Mouse (Mus musculus) brain, embryonic 14.5 days (tissue): ENCODE measurements at regions not wholly inside any gene's neighbourhood (a gene's known extent, or its start where the extent isn't known, plus 50 kb on each side); places are given as distances from the start of the nearest gene placed in this dataset.

Experiments used
- CTCF ChIP-seq: fragments of 200-500 bp; IDR thresholded peaks from 2 replicates; pipeline ENCODE4 v1.5.1; 2012; ENCODE audit warnings: inconsistent platforms, mild to moderate bottlenecking, moderate library complexity, borderline replicate concordance; ENCODE audit not compliant: insufficient read depth, insufficient read length; ENCODE audit errors: extremely low read depth
- POLR2A ChIP-seq: fragments of 200-500 bp; IDR thresholded peaks from 2 replicates; pipeline ENCODE4 v1.6.1; 2012; ENCODE audit warnings: mild to moderate bottlenecking, inconsistent platforms, borderline replicate concordance; ENCODE audit not compliant: poor library complexity, insufficient read depth, insufficient read length, severe bottlenecking; ENCODE audit errors: extremely low read depth

DNA sequence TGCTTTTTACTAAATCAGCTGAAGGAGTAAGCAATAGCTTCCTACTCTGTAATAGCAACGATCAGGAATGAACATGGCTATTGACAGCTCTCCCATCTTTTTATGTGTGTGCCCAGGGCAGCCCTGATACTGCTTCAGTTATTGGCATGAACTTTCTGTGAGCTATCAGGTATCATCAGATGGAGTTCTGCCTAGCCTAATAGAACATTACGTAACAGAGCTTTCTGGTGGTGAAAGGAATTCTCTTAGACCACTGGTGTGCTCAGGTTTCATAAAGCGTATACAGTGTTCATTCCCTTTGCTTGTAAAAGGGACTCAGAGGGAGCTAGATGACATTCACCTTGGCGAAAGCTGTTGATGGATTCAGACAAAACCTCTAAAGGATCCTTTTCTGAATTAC, 176.5 kb upstream of the Rnf219 start:
- no peak for TF ChIP-seq CTCF
- TF ChIP-seq POLR2A = no peak
